Mouse (Mus musculus): ENCODE results near the gene Prss36. TPM values are rescaled to one million over a fixed set of nuclear protein-coding genes. Genes with fewer than 3 reads are reported as not detected.

The Prss36 gene
- polyA plus RNA-seq, 1 experiment from 2014 or later = 3.3 TPM

DNA sequence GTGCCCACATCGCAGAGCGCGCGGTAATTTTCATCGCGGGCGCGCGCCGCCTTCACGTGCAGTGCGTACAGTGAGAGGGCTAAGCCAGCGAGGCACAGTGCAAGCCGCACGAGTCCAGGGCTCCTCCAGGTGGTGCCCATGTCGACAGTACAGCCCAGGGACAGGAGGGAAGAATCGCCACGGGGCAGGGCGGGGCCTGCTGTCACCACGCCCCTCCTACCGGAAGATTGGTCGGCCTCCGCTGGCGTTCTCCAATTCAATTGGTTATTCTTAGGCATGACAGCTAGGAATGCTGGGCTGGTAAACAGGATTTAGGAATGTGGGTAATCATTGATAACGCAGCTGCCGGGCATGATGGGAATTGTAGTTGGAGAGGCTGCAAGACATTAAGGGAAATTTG, 51.1 kb downstream of the Prss36 start, which contains the start of the genes Gm21974 and Vkorc1:
TSS of gene Gm21974 (minus strand) at position 13 of the 400 bp plus-strand sequence.
TSS of gene Vkorc1 (minus strand) at position 176 of the 400 bp plus-strand sequence.
- TF ChIP-seq EP300 (IDR thresholded peaks at IDR 0.05; ENCODE audit: low read depth) (peak; percentile 23; the same call in 1 of the 2 replicates), CTCF (IDR thresholded peaks at IDR 0.05; ENCODE audit: low read depth) (peak; percentile 68)
- Histone ChIP-seq H3K4me3 (ENCODE audit: low read depth, low read length) (peak within 1 kb of the TSS; percentile 64), H3K4me2 (ENCODE audit: low read depth, low read length) (peak within 1 kb of the TSS; percentile 90), H3K9me3 (ENCODE audit: low read length) (no peaks in the 10 kb centered on the region), H3K27me3 (ENCODE audit: insufficient read depth, low read length) (no peaks in the 10 kb centered on the region), H3K36me3 (replicated peaks; ENCODE audit: insufficient read depth, low read length) (peaks cover 4% of the 10 kb centered on the region; the same call in 1 of the 2 replicates), H3K9ac (replicated peaks) (peak within 1 kb of the TSS; percentile 73), H3K27ac (ENCODE audit: low read depth) (peak within 1 kb of the TSS; percentile 92), H3K4me1 (ENCODE audit: insufficient read depth) (peaks cover 28% of the 10 kb centered on the region)
- ATAC-seq = peak; percentile 91
- WGBS (ENCODE audit: insufficient replicate concordance) = 1% methylated on average over 26 of the region's 26 CpGs
- DNase-seq = peak; percentile 95

DNA sequence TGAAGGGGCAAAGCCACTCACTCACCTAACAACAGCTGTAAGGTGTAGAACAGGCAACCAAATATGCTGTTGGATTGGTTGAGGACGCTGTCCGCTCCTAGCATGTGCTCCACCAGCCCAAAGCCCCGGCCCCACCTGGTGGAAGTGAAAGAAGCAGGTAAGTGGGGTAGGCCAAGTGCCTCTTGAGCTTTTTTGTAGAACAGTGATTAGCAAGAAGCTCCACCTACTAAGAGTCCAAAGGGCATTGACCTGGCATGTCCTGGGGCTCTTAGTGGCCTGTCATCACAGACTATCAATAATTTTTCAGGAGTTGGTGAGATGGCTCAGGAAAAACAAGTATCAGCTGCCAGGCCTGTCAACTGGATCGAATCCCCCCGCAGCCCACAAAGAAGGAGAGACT, 52.0 kb downstream of the Prss36 start:
- no peak for TF ChIP-seq EP300 (IDR thresholded peaks at IDR 0.05; ENCODE audit: low read depth)
- no peak; the same call in 1 of the 2 replicates for TF ChIP-seq CTCF (IDR thresholded peaks at IDR 0.05; ENCODE audit: low read depth)
- no peaks in the 10 kb centered on the region for H3K9me3 ChIP-seq (ENCODE audit: low read length)
- no peaks in the 10 kb centered on the region for H3K27me3 ChIP-seq (ENCODE audit: insufficient read depth, low read length)
- ATAC-seq (peak; percentile 46), DNase-seq (peak; percentile 59)
- peaks cover 18% of the 10 kb centered on the region for H3K4me1 ChIP-seq (ENCODE audit: insufficient read depth)
- H3K4me2 ChIP-seq (ENCODE audit: low read depth, low read length) = peak overlapping the region; percentile 90
- peak overlapping the region; percentile 64 for H3K4me3 ChIP-seq (ENCODE audit: low read depth, low read length)
- H3K9ac ChIP-seq (replicated peaks) = peak overlapping the region; percentile 73
- H3K27ac ChIP-seq (ENCODE audit: low read depth) = peak overlapping the region; percentile 92
- peaks cover 7% of the 10 kb centered on the region for H3K36me3 ChIP-seq (replicated peaks; ENCODE audit: insufficient read depth, low read length)
- 69% methylated on average over 5 of the region's 5 CpGs for WGBS (ENCODE audit: insufficient replicate concordance)

DNA sequence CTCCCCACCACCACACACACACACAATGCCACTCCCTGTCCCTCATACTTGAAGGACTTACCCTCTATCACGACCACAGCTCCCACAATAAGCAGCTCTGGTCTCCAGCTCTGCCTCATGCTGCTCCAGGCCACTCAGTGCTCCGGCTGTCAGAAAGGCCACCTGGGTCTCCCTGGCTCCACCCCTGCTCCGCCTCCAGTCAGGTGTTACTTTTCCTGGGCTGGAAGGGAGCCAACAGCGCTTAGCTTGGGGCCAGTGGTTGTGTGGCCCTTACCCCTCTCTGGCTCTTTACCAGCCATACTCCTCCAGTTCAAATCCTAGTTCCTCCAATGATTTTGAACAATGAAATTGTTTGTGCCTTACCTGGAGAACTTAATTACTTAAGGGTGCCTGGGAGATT, 55.7 kb downstream of the Prss36 start, which contains the start of gene Prss53:
TSS of gene Prss53 (minus strand) at position 173 of the 400 bp plus-strand sequence.
- H3K9me3 ChIP-seq (ENCODE audit: low read length) = no peaks in the 10 kb centered on the region
- TF ChIP-seq EP300 (IDR thresholded peaks at IDR 0.05; ENCODE audit: low read depth) (no peak), CTCF (IDR thresholded peaks at IDR 0.05; ENCODE audit: low read depth) (no peak)
- peaks cover 2% of the 10 kb centered on the region for H3K4me1 ChIP-seq (ENCODE audit: insufficient read depth)
- H3K36me3 ChIP-seq (replicated peaks; ENCODE audit: insufficient read depth, low read length) = peaks cover 30% of the 10 kb centered on the region
- H3K27ac ChIP-seq (ENCODE audit: low read depth) = no peak within 1 kb of the TSS
- DNase-seq (peak; percentile 66), ATAC-seq (no peak)
- 46% methylated on average over 4 of the region's 4 CpGs for WGBS (ENCODE audit: insufficient replicate concordance)
- no peaks in the 10 kb centered on the region for H3K27me3 ChIP-seq (ENCODE audit: insufficient read depth, low read length)
- H3K4me3 ChIP-seq (ENCODE audit: low read depth, low read length) = no peak within 1 kb of the TSS
- no peak within 1 kb of the TSS; the same call in 1 of the 2 replicates for H3K9ac ChIP-seq (replicated peaks)
- no peak within 1 kb of the TSS for H3K4me2 ChIP-seq (ENCODE audit: low read depth, low read length)

DNA sequence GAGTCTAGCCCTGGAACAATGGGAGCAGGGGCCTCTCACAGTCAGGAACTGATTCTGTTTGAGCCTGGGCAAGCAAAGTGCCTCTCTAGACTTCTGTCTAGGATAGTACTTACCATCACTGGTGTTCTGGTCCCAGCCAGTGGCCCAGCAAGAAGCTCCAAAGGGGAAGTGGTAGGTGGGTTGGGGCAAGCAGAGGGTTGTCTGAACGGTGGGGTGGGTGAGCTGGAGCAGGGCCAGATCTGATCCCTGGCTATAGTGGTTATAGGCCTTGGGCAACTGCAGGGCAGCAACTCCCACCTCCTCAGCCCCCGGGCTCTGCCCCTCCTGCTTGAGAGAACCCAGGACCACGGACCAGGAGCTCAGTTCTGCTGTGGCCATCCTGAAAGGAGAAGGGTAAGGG, 57.7 kb downstream of the Prss36 start:
- WGBS (ENCODE audit: insufficient replicate concordance) = 47% methylated on average over 3 of the region's 3 CpGs

DNA sequence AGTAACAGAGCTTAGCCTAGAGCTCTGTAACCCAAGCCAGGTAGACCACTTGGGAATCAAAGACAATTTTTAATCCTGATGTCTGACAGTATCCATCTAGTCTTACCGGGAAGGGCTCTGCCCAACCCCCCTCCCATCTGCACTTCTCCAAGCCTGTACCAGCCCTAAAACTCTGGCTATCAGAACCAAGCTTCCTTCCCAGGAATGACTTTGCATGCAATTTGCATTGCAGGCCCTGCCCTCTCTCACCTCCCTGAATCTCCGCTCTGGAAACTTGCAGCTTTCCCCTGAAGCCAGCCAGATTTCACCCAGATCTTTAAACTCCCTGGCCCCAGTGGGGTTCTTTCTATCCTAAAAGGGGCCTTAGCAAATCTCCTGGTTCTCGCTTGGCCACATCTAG, 58.7 kb downstream of the Prss36 start:
- 78% methylated on average over 3 of the region's 3 CpGs for WGBS (ENCODE audit: insufficient replicate concordance)
- Histone ChIP-seq H3K4me3 (ENCODE audit: low read depth, low read length) (no peak overlapping the region), H3K4me2 (ENCODE audit: low read depth, low read length) (no peak overlapping the region), H3K9ac (replicated peaks) (no peak overlapping the region), H3K4me1 (ENCODE audit: insufficient read depth) (peaks cover 5% of the 10 kb centered on the region; the same call in 1 of the 2 replicates), H3K9me3 (ENCODE audit: low read length) (no peaks in the 10 kb centered on the region), H3K27ac (ENCODE audit: low read depth) (no peak overlapping the region), H3K36me3 (replicated peaks; ENCODE audit: insufficient read depth, low read length) (peaks cover 53% of the 10 kb centered on the region), H3K27me3 (ENCODE audit: insufficient read depth, low read length) (no peaks in the 10 kb centered on the region)
- TF ChIP-seq CTCF (IDR thresholded peaks at IDR 0.05; ENCODE audit: low read depth) = no peak
- TF ChIP-seq EP300 (IDR thresholded peaks at IDR 0.05; ENCODE audit: low read depth) = no peak
- DNase-seq (no peak), ATAC-seq (no peak)

More for the DNA sequence above, 57.7 kb downstream of the Prss36 start:
- ATAC-seq = no peak
- H3K27ac ChIP-seq (ENCODE audit: low read depth) = no peak overlapping the region
- H3K4me1 ChIP-seq (ENCODE audit: insufficient read depth) = peaks cover 4% of the 10 kb centered on the region; the same call in 1 of the 2 replicates
- no peak overlapping the region for H3K9ac ChIP-seq (replicated peaks)
- no peak overlapping the region for H3K4me2 ChIP-seq (ENCODE audit: low read depth, low read length)
- DNase-seq = no peak
- H3K4me3 ChIP-seq (ENCODE audit: low read depth, low read length) = no peak overlapping the region
- no peak for TF ChIP-seq CTCF (IDR thresholded peaks at IDR 0.05; ENCODE audit: low read depth)
- H3K9me3 ChIP-seq (ENCODE audit: low read length) = no peaks in the 10 kb centered on the region
- H3K27me3 ChIP-seq (ENCODE audit: insufficient read depth, low read length) = no peaks in the 10 kb centered on the region
- peaks cover 43% of the 10 kb centered on the region for H3K36me3 ChIP-seq (replicated peaks; ENCODE audit: insufficient read depth, low read length)

DNA sequence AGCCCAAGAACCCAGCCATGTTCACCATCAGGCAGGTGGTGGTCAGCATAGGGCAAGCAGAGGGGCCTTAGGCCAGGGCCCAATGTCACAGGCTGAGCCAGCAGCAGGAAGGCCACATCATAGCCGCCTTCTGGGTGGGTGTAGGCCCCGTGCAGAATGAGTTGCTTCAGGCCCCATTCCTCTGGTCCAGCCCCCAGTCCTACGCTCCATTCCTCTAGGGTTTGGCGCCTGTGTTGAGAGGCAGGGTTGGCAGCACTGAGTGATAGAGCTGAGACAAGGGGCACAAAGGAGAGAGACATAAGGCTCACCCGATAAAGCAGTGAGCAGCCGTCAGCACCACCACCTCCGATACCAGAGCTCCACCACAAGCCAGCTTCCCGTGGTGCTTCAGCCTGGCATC, 59.3 kb downstream of the Prss36 start:
- H3K27me3 ChIP-seq (ENCODE audit: insufficient read depth, low read length) = no peaks in the 10 kb centered on the region
- H3K4me1 ChIP-seq (ENCODE audit: insufficient read depth) = peaks cover 5% of the 10 kb centered on the region; the same call in 1 of the 2 replicates
- no peak overlapping the region for H3K27ac ChIP-seq (ENCODE audit: low read depth)
- H3K4me2 ChIP-seq (ENCODE audit: low read depth, low read length) = no peak overlapping the region
- peaks cover 55% of the 10 kb centered on the region for H3K36me3 ChIP-seq (replicated peaks; ENCODE audit: insufficient read depth, low read length)
- WGBS (ENCODE audit: insufficient replicate concordance) = 80% methylated on average over 8 of the region's 8 CpGs
- no peak overlapping the region for H3K4me3 ChIP-seq (ENCODE audit: low read depth, low read length)
- no peak overlapping the region for H3K9ac ChIP-seq (replicated peaks)
- no peaks in the 10 kb centered on the region for H3K9me3 ChIP-seq (ENCODE audit: low read length)
- DNase-seq (no peak), ATAC-seq (no peak)
- TF ChIP-seq CTCF (IDR thresholded peaks at IDR 0.05; ENCODE audit: low read depth) = no peak
- no peak for TF ChIP-seq EP300 (IDR thresholded peaks at IDR 0.05; ENCODE audit: low read depth)

Data from liver, postnatal 0 days (tissue).